Mouse (Mus musculus): ENCODE data around the gene Snx29. TPM values are rescaled to one million over a fixed set of nuclear protein-coding genes. Genes with fewer than 3 reads are reported as not detected.

The Snx29 gene
- polyA plus RNA-seq, 1 experiment from 2014 or later = 6.1 TPM

GRCm38 (mm10) chr16:11526104-11526786 is 203.5 kb downstream of the Snx29 start:
- H3K4me2 ChIP-seq = no peak overlapping the region
- H3K36me3 ChIP-seq = no peaks in the 10 kb centered on the region
- H3K27me3 ChIP-seq = no peaks in the 10 kb centered on the region
- H3K27ac ChIP-seq = peak overlapping the region; percentile 23; the same call in 1 of the 2 replicates
- peaks cover 23% of the 10 kb centered on the region for H3K4me1 ChIP-seq (replicated peaks)
- no peak overlapping the region for H3K9ac ChIP-seq
- no peak overlapping the region for H3K4me3 ChIP-seq
- 62% methylated on average over 10 of the region's 10 CpGs for WGBS
- ATAC-seq (replicated peaks; ENCODE audit: insufficient number of reproducible peaks, insufficient read depth, low FRiP score, low read depth) = no peak
- H3K9me3 ChIP-seq (replicated peaks) = no peaks in the 10 kb centered on the region

GRCm38 (mm10) chr16:11526996-11527395 is 204.3 kb downstream of the Snx29 start:
- Histone ChIP-seq H3K4me2 (no peak overlapping the region), H3K36me3 (no peaks in the 10 kb centered on the region), H3K4me1 (replicated peaks) (peaks cover 29% of the 10 kb centered on the region), H3K4me3 (no peak overlapping the region), H3K27ac (no peak overlapping the region), H3K9me3 (replicated peaks) (no peaks in the 10 kb centered on the region), H3K9ac (no peak overlapping the region), H3K27me3 (no peaks in the 10 kb centered on the region)
- WGBS = 60% methylated on average over 10 of the region's 10 CpGs
- ATAC-seq (replicated peaks; ENCODE audit: insufficient number of reproducible peaks, insufficient read depth, low FRiP score, low read depth) = no peak

DNA sequence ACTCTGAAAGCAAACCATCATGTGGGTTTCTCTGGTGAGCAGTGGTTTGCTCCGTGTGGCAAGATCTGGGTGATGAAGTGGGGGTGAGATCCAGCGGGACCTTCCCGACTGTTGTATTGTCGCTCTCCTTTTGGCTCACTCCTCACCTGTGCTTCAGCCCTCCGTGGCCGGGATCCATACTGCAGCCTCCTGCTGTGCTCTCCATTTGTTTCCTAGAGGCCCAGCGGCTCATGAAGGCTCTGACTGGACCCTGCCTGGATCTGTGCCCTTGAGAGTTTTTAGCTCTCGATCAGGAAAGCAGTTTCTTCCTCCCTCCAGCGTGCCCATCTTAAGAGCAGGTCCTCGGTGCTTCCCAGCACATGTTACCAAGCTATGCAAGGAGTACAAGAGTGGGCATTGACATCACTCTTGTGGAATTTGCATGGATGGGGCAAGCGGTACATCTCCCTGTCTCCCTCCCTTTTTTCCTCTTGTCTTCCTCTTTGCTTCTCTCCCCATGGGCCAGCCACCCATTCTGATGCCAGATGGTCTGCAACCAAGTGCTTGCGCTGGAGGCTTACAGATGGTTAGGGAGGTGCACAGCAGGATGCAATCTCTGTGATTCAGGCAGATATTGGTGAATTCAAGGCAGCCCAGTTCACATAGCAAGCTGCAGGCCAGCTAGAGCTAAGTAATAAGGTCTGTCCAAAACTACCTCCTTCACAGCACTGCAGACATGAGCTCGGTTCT is 207.9 kb downstream of the Snx29 start:
- Histone ChIP-seq H3K27ac (no peak overlapping the region), H3K36me3 (no peaks in the 10 kb centered on the region), H3K27me3 (no peaks in the 10 kb centered on the region), H3K4me2 (no peak overlapping the region), H3K4me1 (replicated peaks) (peaks cover 38% of the 10 kb centered on the region), H3K4me3 (no peak overlapping the region), H3K9me3 (replicated peaks) (no peaks in the 10 kb centered on the region), H3K9ac (no peak overlapping the region)
- no peak for ATAC-seq (replicated peaks; ENCODE audit: insufficient number of reproducible peaks, insufficient read depth, low FRiP score, low read depth)
- WGBS = 39% methylated on average over 13 of the region's 13 CpGs

- Histone ChIP-seq H3K27me3 (no peaks in the 10 kb centered on the region), H3K36me3 (no peaks in the 10 kb centered on the region), H3K4me3 (no peak overlapping the region), H3K27ac (no peak overlapping the region), H3K4me1 (replicated peaks) (peaks cover 37% of the 10 kb centered on the region), H3K9ac (no peak overlapping the region), H3K4me2 (no peak overlapping the region), H3K9me3 (replicated peaks) (no peaks in the 10 kb centered on the region)
- no peak for ATAC-seq (replicated peaks; ENCODE audit: insufficient number of reproducible peaks, insufficient read depth, low FRiP score, low read depth)
- WGBS = 85% methylated on average over 7 of the region's 7 CpGs
Observed at GRCm38 (mm10) chr16:11531441-11531840, 208.7 kb downstream of the Snx29 start.

GRCm38 (mm10) chr16:11532592-11532991 is 209.9 kb downstream of the Snx29 start:
- Histone ChIP-seq H3K4me1 (replicated peaks) (peaks cover 40% of the 10 kb centered on the region), H3K36me3 (no peaks in the 10 kb centered on the region), H3K9ac (no peak overlapping the region), H3K4me3 (no peak overlapping the region), H3K27ac (peak overlapping the region; percentile 57), H3K4me2 (no peak overlapping the region), H3K27me3 (no peaks in the 10 kb centered on the region), H3K9me3 (replicated peaks) (no peaks in the 10 kb centered on the region)
- ATAC-seq (replicated peaks; ENCODE audit: insufficient number of reproducible peaks, insufficient read depth, low FRiP score, low read depth) = peak; percentile 88
- WGBS = 38% methylated on average over 8 of the region's 8 CpGs

GRCm38 (mm10) chr16:11533441-11533840 is 210.7 kb downstream of the Snx29 start:
- WGBS = 86% methylated on average over 3 of the region's 3 CpGs
- Histone ChIP-seq H3K9me3 (replicated peaks) (no peaks in the 10 kb centered on the region), H3K4me1 (replicated peaks) (peaks cover 42% of the 10 kb centered on the region), H3K36me3 (no peaks in the 10 kb centered on the region), H3K4me3 (no peak overlapping the region), H3K9ac (no peak overlapping the region), H3K27me3 (no peaks in the 10 kb centered on the region), H3K27ac (no peak overlapping the region), H3K4me2 (no peak overlapping the region)
- ATAC-seq (replicated peaks; ENCODE audit: insufficient number of reproducible peaks, insufficient read depth, low FRiP score, low read depth) = no peak

DNA sequence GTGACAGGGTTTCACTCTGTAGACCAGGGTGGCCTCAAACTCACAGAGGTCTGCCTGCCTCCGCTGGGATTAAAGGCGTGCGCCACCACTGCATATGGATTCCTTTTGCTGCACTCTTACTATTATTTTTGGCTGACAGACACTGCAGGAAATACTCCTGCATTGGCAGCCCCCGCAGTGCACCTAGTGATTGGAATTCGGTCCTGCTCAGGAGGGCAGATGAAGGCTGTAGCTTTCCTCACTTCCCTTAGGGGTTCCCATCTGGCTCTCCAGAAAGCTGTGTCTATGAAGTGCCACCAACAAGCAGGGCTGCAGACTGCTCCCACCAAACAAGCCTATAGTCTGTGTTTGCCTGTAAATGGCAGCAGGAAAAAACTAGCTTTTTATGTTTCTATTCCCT is 215.0 kb downstream of the Snx29 start:
- Histone ChIP-seq H3K4me3 (no peak overlapping the region), H3K9ac (no peak overlapping the region), H3K9me3 (replicated peaks) (no peaks in the 10 kb centered on the region), H3K27me3 (no peaks in the 10 kb centered on the region), H3K36me3 (no peaks in the 10 kb centered on the region), H3K4me1 (replicated peaks) (peaks cover 27% of the 10 kb centered on the region), H3K27ac (no peak overlapping the region), H3K4me2 (no peak overlapping the region)
- 46% methylated on average over 5 of the region's 5 CpGs for WGBS
- no peak for ATAC-seq (replicated peaks; ENCODE audit: insufficient number of reproducible peaks, insufficient read depth, low FRiP score, low read depth)

DNA sequence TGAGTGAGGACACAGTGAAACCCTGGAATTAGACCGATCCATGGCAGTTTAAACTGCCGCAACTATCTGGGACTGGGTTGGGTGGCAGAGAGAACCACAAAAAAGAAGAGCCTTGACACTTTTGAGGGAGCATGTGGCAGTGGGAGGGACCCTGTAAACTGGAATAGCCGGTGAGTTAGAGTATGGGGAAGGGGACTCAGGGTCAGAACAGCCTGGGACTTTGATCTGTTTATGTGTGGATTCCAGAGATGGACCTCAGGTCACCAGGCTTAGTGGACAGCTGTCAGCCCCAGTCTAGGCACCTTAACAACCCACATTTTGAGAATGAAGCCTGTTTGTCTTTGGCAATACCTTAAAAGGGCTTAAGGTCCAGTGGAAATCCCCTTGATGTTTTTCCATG is 215.5 kb downstream of the Snx29 start:
- ATAC-seq (replicated peaks; ENCODE audit: insufficient number of reproducible peaks, insufficient read depth, low FRiP score, low read depth) = no peak
- Histone ChIP-seq H3K9me3 (replicated peaks) (no peaks in the 10 kb centered on the region), H3K4me3 (no peak overlapping the region), H3K9ac (no peak overlapping the region), H3K4me2 (no peak overlapping the region), H3K27ac (no peak overlapping the region), H3K27me3 (no peaks in the 10 kb centered on the region), H3K4me1 (replicated peaks) (peaks cover 28% of the 10 kb centered on the region), H3K36me3 (no peaks in the 10 kb centered on the region)
- WGBS = 50% methylated on average over 3 of the region's 3 CpGs

- H3K36me3 ChIP-seq = no peaks in the 10 kb centered on the region
- H3K4me3 ChIP-seq = no peak overlapping the region
- H3K9me3 ChIP-seq (replicated peaks) = no peaks in the 10 kb centered on the region
- no peak overlapping the region for H3K27ac ChIP-seq
- ATAC-seq (replicated peaks; ENCODE audit: insufficient number of reproducible peaks, insufficient read depth, low FRiP score, low read depth) = no peak
- H3K4me1 ChIP-seq (replicated peaks) = peaks cover 28% of the 10 kb centered on the region
- no peak overlapping the region for H3K9ac ChIP-seq
- no peak overlapping the region for H3K4me2 ChIP-seq
- H3K27me3 ChIP-seq = no peaks in the 10 kb centered on the region
Observed at GRCm38 (mm10) chr16:11540961-11541360, 218.3 kb downstream of the Snx29 start.

- H3K9me3 ChIP-seq (replicated peaks) = no peaks in the 10 kb centered on the region
- no peak overlapping the region for H3K27ac ChIP-seq
- no peak overlapping the region for H3K9ac ChIP-seq
- no peak overlapping the region for H3K4me2 ChIP-seq
- no peak for ATAC-seq (replicated peaks; ENCODE audit: insufficient number of reproducible peaks, insufficient read depth, low FRiP score, low read depth)
- no peak overlapping the region for H3K4me3 ChIP-seq
- H3K4me1 ChIP-seq (replicated peaks) = peaks cover 21% of the 10 kb centered on the region
- H3K27me3 ChIP-seq = no peaks in the 10 kb centered on the region
- 75% methylated on average over 7 of the region's 7 CpGs for WGBS
- H3K36me3 ChIP-seq = no peaks in the 10 kb centered on the region
Observed at GRCm38 (mm10) chr16:11541769-11542168, 219.1 kb downstream of the Snx29 start.

DNA sequence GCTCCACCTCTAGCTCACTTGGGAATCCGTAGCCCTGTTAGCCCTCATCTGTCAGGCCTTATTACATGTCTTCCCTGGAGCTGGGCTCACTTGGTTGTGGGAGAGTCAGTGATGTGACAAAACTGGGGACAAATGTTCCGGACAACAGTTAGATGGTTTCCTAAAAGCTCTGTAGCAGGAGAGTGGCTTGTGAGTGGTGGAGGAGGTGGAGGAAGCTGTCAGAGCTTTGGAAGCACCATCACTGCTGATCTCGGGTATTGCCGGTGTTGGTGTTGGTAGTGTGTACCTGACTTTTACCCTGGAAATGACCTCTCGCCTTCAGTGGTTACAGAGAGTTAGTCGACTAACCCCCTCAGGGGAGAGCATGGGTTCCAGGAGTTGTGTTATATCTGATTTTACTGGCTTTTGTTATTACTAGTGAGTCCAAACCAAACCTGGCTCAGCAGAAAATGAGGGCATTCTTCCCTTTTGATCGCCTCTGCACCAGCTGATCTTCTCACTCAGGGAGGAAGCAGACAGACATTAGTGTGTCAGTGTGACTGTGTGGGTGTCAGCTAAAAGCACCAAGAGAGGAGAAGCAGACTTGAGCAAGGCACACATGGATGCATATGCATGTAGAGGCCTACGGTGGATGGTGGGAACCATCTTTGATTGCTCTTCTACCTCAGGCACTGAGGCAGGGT is 227.5 kb downstream of the Snx29 start:
- H3K4me1 ChIP-seq (replicated peaks) = no peaks in the 10 kb centered on the region
- no peak overlapping the region for H3K4me3 ChIP-seq
- H3K4me2 ChIP-seq = no peak overlapping the region
- ATAC-seq (replicated peaks; ENCODE audit: insufficient number of reproducible peaks, insufficient read depth, low FRiP score, low read depth) = no peak
- H3K36me3 ChIP-seq = no peaks in the 10 kb centered on the region
- H3K27ac ChIP-seq = no peak overlapping the region
- H3K9ac ChIP-seq = no peak overlapping the region
- no peaks in the 10 kb centered on the region for H3K9me3 ChIP-seq (replicated peaks)
- H3K27me3 ChIP-seq = no peaks in the 10 kb centered on the region
- 83% methylated on average over 8 of the region's 8 CpGs for WGBS

All from heart, embryonic 15.5 days (tissue).